Comparison of ENCODE assay signal across 8 mouse cellular contexts in the genomic region with DNA sequence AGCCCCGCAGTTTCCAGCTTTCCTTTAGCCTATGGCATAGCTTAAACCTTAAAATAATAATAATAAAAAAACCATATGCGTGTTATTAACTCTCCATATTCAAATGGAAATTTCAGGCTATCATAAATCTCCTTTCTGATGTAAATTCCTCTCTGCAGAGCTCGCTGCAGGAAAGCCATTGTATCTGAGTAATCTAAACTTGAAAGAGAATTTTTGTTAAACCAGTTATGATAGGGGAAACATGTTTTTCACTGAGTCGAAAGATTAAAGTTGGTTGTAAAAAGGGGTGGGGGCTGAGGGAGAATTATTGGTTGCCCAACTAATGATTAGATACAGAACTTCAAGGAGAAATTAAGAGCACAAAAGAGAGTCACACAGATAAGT.
DNase-seq lines count a peak whose midpoint lies in the region; ATAC-seq lines count a peak whose summit lies in the region.

No protein-coding gene starts in this region.

- peak overlapping the region; percentile 31; the same call in 1 of the 2 replicates for H3K9ac ChIP-seq in heart, embryonic 14.5 days (ENCODE audit: low read length)
- H3K9ac ChIP-seq in embryonic facial prominence, embryonic 14.5 days (ENCODE audit: low read depth, low read length), result no peak overlapping the region
- peak overlapping the region; percentile 3; the same call in 1 of the 2 replicates for H3K9ac ChIP-seq in intestine, embryonic 14.5 days (ENCODE audit: low read length)
- H3K9ac ChIP-seq in midbrain, embryonic 13.5 days (replicated peaks), result no peak overlapping the region; the same call in 1 of the 2 replicates

- H3K9me3 ChIP-seq in heart, embryonic 14.5 days (ENCODE audit: control insufficient read depth, low read length), result no peaks in the 10 kb centered on the region
- H3K9me3 ChIP-seq in embryonic facial prominence, embryonic 14.5 days (ENCODE audit: control insufficient read depth, low read length), result no peaks in the 10 kb centered on the region
- H3K9me3 ChIP-seq in intestine, embryonic 14.5 days (ENCODE audit: control insufficient read depth, low read length), result no peaks in the 10 kb centered on the region
- no peaks in the 10 kb centered on the region for H3K9me3 ChIP-seq in midbrain, embryonic 13.5 days

- H3K36me3 ChIP-seq in heart, embryonic 14.5 days (ENCODE audit: control insufficient read depth, insufficient read depth, low read length), result no peaks in the 10 kb centered on the region
- no peaks in the 10 kb centered on the region for H3K36me3 ChIP-seq in embryonic facial prominence, embryonic 14.5 days (ENCODE audit: control insufficient read depth, insufficient read depth, low read length)
- no peaks in the 10 kb centered on the region for H3K36me3 ChIP-seq in intestine, embryonic 14.5 days (ENCODE audit: control insufficient read depth, insufficient read depth, low read length)
- no peaks in the 10 kb centered on the region for H3K36me3 ChIP-seq in midbrain, embryonic 13.5 days

- peaks cover 10 to 11% of the 10 kb centered on the region in 2 experiments for H3K4me1 ChIP-seq in heart, embryonic 14.5 days (ENCODE audit: control insufficient read depth in 2 of 2, insufficient read depth in 2 of 2, low read length in 2 of 2)
- H3K4me1 ChIP-seq in embryonic facial prominence, embryonic 14.5 days (ENCODE audit: control insufficient read depth, insufficient read depth, low read length), result peaks cover 14% of the 10 kb centered on the region
- H3K4me1 ChIP-seq in intestine, embryonic 14.5 days (replicated peaks; ENCODE audit: control insufficient read depth, insufficient read depth, low read length), result peaks cover 28% of the 10 kb centered on the region; the same call in 1 of the 2 replicates
- H3K4me1 ChIP-seq in midbrain, embryonic 13.5 days (replicated peaks), result peaks cover 49% of the 10 kb centered on the region

- H3K4me2 ChIP-seq in heart, embryonic 14.5 days (ENCODE audit: low read length), result peak overlapping the region; percentile 61
- H3K4me2 ChIP-seq in embryonic facial prominence, embryonic 14.5 days (ENCODE audit: low read depth, low read length), result peak overlapping the region; percentile 51
- H3K4me2 ChIP-seq in intestine, embryonic 14.5 days (ENCODE audit: low read length), result peak overlapping the region; percentile 34
- peak overlapping the region; percentile 53 for H3K4me2 ChIP-seq in midbrain, embryonic 13.5 days (replicated peaks)

- H3K27me3 ChIP-seq in heart, embryonic 14.5 days (ENCODE audit: control insufficient read depth, insufficient read depth, low read length), result no peaks in the 10 kb centered on the region
- no peaks in the 10 kb centered on the region for H3K27me3 ChIP-seq in embryonic facial prominence, embryonic 14.5 days (replicated peaks; ENCODE audit: control insufficient read depth, insufficient read depth, low read length)
- no peaks in the 10 kb centered on the region for H3K27me3 ChIP-seq in intestine, embryonic 14.5 days (replicated peaks; ENCODE audit: control insufficient read depth, insufficient read depth, low read length)
- no peaks in the 10 kb centered on the region for H3K27me3 ChIP-seq in midbrain, embryonic 13.5 days

- H3K27ac ChIP-seq in heart, embryonic 14.5 days (replicated peaks in 1 of 2; ENCODE audit: control insufficient read depth in 1 of 2, insufficient read depth in 1 of 2, low read depth in 2 of 2, low read length in 2 of 2), result no peak overlapping the region
- H3K27ac ChIP-seq in embryonic facial prominence, embryonic 14.5 days (replicated peaks; ENCODE audit: low read depth, low read length), result no peak overlapping the region
- peak overlapping the region; percentile 73 for H3K27ac ChIP-seq in intestine, embryonic 14.5 days (ENCODE audit: low read depth)
- H3K27ac ChIP-seq in midbrain, embryonic 13.5 days, result peak overlapping the region; percentile 56

- WGBS in heart, embryonic 14.5 days, result 28% methylated on average over 4 of the region's 4 CpGs
- WGBS in embryonic facial prominence, embryonic 14.5 days, result 6% methylated on average over 4 of the region's 4 CpGs
- 3% methylated on average over 4 of the region's 4 CpGs for WGBS in intestine, embryonic 14.5 days
- 2% methylated on average over 4 of the region's 4 CpGs for WGBS in midbrain, embryonic 13.5 days

- H3K4me3 ChIP-seq in heart, embryonic 14.5 days (ENCODE audit: control insufficient read depth in 1 of 2, insufficient read depth in 1 of 2, low read depth in 1 of 2, low read length in 2 of 2), result peak overlapping the region in 1 of 2 experiments; percentile 16; a peak in 2 of 4 replicates
- H3K4me3 ChIP-seq in embryonic facial prominence, embryonic 14.5 days (ENCODE audit: low read depth, low read length), result no peak overlapping the region
- peak overlapping the region; percentile 16; the same call in 1 of the 2 replicates for H3K4me3 ChIP-seq in intestine, embryonic 14.5 days (ENCODE audit: low read depth, low read length)
- peak overlapping the region; percentile 27 for H3K4me3 ChIP-seq in midbrain, embryonic 13.5 days (replicated peaks)

- no peak for DNase-seq in heart, adult 8-10 months (ENCODE audit: low spot score)
- DNase-seq in embryonic facial prominence, embryonic 14.5 days (ENCODE audit: low spot score), result no peak
- no peak for DNase-seq in intestine, embryonic 14.5 days (ENCODE audit: low spot score)
- no peak for DNase-seq in adrenal gland, adult 2 months
- DNase-seq in embryo, embryonic 9.5 days (ENCODE audit: extremely low spot score), result no peak

- no peak for ATAC-seq in heart, embryonic 14.5 days (ENCODE audit: insufficient number of reproducible peaks, insufficient read depth, low FRiP score, low read depth)
- no peak for ATAC-seq in embryonic facial prominence, embryonic 14.5 days (ENCODE audit: low read depth)
- no peak for ATAC-seq in intestine, embryonic 14.5 days (replicated peaks; ENCODE audit: low FRiP score, low TSS enrichment, low read depth)
- ATAC-seq in midbrain, embryonic 13.5 days, result no peak
- no peak for ATAC-seq in frontal cortex, adult (ENCODE audit: low TSS enrichment)

Comparison
In these comparisons a context has a peak if more than half of its experiments do, and no peak if none do; other contexts are left out.
1. H3K27ac ChIP-seq: peak in intestine, embryonic 14.5 days (single experiment) and midbrain, embryonic 13.5 days (single experiment); none in heart, embryonic 14.5 days (0 of 2) and embryonic facial prominence, embryonic 14.5 days (single experiment).
2. H3K9ac ChIP-seq: peak in heart, embryonic 14.5 days (single experiment) and intestine, embryonic 14.5 days (single experiment); none in embryonic facial prominence, embryonic 14.5 days (single experiment) and midbrain, embryonic 13.5 days (single experiment).
3. Peak in every context shown above with its lines, with median percentiles within 50 percentile points of each other: H3K4me2 ChIP-seq.